Mouse (Mus musculus) megakaryocyte, embryonic 14.5 days (primary cell): Measurements from ENCODE around the gene Cfap58.

Experiments
- FLI1 ChIP-seq: IDR thresholded peaks from 2 replicates; pipeline ENCODE4 v1.6.1; 2012; ENCODE audit warnings: low read length, inconsistent platforms, mixed read lengths
- GATA1 ChIP-seq: IDR thresholded peaks from 3 replicates; pipeline ENCODE4 v1.6.1; 2012; ENCODE audit warnings: mixed read lengths, low read length, inconsistent platforms, borderline replicate concordance

- no peak for TF ChIP-seq GATA1
- no peak for TF ChIP-seq FLI1
These were observed 15.7 kb downstream of the Cfap58 start for GRCm38 (mm10) chr19:47953169-47953568.
